Mouse (Mus musculus): ENCODE data around the gene Lrrc49. TPM values are rescaled to one million over a fixed set of nuclear protein-coding genes. Genes with fewer than 3 reads are reported as not detected.

Gene Lrrc49
- polyA plus RNA-seq, 1 experiment, result 1.1 TPM

DNA sequence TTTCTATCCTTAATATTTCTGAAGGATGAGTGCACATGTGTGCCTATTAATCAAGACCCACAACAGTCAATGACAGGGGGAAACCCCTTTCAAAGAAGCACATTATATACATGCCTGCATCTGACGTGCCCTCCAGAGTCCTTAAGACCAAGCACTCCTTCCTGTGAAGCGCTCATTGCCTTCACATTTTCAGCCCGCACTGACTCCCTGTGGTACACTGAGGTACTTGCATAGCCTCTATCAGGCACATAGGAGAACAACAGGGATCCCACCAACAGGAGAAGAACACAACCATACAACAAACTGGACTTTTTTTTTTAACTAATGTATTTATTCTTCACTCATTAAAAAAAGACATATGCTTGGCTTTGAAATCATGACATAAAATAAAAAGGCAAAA lies 101.0 kb downstream of the Lrrc49 start:
- no peaks in the 10 kb centered on the region for H3K27me3 ChIP-seq (ENCODE audit: control insufficient read depth, insufficient read depth, low read length)
- no peaks in the 10 kb centered on the region for H3K36me3 ChIP-seq (ENCODE audit: control insufficient read depth, insufficient read depth, low read length)
- DNase-seq, result no peak
- H3K4me3 ChIP-seq (ENCODE audit: control insufficient read depth, insufficient read depth, low read length), result no peak overlapping the region
- no peaks in the 10 kb centered on the region for H3K4me1 ChIP-seq (replicated peaks; ENCODE audit: control insufficient read depth, insufficient read depth, low read length)
- TF ChIP-seq POLR2A (IDR thresholded peaks at IDR 0.05; ENCODE audit: control insufficient read depth, extremely low read depth, insufficient read depth, low read length, poor library complexity), result no peak
- TF ChIP-seq CTCF (IDR thresholded peaks at IDR 0.05; ENCODE audit: borderline replicate concordance, control insufficient read depth, extremely low read depth, insufficient read depth, low read length, poor library complexity), result no peak
- 94% methylated on average over 3 of the region's 3 CpGs for WGBS
- H3K27ac ChIP-seq (ENCODE audit: control insufficient read depth, insufficient read depth, low read length), result no peak overlapping the region

DNA sequence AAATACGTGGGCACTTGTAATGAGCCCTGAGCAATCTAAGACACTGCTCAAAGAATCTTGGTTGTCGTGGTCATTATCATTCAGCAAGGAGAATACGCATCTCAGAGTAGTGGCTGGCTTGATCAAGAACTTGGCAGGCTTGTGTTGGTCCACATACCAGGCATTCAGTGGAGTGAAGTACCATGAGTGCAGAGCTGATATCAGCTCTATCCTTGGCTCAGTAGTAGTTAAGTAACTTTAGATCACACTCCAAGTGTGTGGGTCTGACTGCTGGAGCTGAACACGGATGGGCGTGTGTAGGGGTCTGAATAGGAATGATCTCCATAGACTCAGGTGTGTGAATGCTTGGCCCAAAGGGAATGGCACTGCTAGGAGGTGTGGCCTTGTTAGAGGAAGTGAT lies 102.8 kb downstream of the Lrrc49 start:
- H3K27ac ChIP-seq (ENCODE audit: control insufficient read depth, insufficient read depth, low read length), result no peak overlapping the region
- TF ChIP-seq POLR2A (IDR thresholded peaks at IDR 0.05; ENCODE audit: control insufficient read depth, extremely low read depth, insufficient read depth, low read length, poor library complexity) (no peak), CTCF (IDR thresholded peaks at IDR 0.05; ENCODE audit: borderline replicate concordance, control insufficient read depth, extremely low read depth, insufficient read depth, low read length, poor library complexity) (no peak)
- H3K4me3 ChIP-seq (ENCODE audit: control insufficient read depth, insufficient read depth, low read length), result no peak overlapping the region
- no peaks in the 10 kb centered on the region for H3K36me3 ChIP-seq (ENCODE audit: control insufficient read depth, insufficient read depth, low read length)
- no peak for DNase-seq
- H3K4me1 ChIP-seq (replicated peaks; ENCODE audit: control insufficient read depth, insufficient read depth, low read length), result no peaks in the 10 kb centered on the region
- H3K27me3 ChIP-seq (ENCODE audit: control insufficient read depth, insufficient read depth, low read length), result no peaks in the 10 kb centered on the region
- 93% methylated on average over 5 of the region's 5 CpGs for WGBS

GRCm38 (mm10) chr9:60582553-60582952 lies 105.4 kb downstream of the Lrrc49 start:
- H3K4me1 ChIP-seq (replicated peaks; ENCODE audit: control insufficient read depth, insufficient read depth, low read length), result no peaks in the 10 kb centered on the region
- no peak for DNase-seq
- no peak overlapping the region for H3K4me3 ChIP-seq (ENCODE audit: control insufficient read depth, insufficient read depth, low read length)
- H3K27ac ChIP-seq (ENCODE audit: control insufficient read depth, insufficient read depth, low read length), result no peak overlapping the region
- no peak for TF ChIP-seq POLR2A (IDR thresholded peaks at IDR 0.05; ENCODE audit: control insufficient read depth, extremely low read depth, insufficient read depth, low read length, poor library complexity)
- TF ChIP-seq CTCF (IDR thresholded peaks at IDR 0.05; ENCODE audit: borderline replicate concordance, control insufficient read depth, extremely low read depth, insufficient read depth, low read length, poor library complexity), result no peak
- H3K36me3 ChIP-seq (ENCODE audit: control insufficient read depth, insufficient read depth, low read length), result no peaks in the 10 kb centered on the region
- 91% methylated on average over 7 of the region's 7 CpGs for WGBS
- H3K27me3 ChIP-seq (ENCODE audit: control insufficient read depth, insufficient read depth, low read length), result no peaks in the 10 kb centered on the region

DNA sequence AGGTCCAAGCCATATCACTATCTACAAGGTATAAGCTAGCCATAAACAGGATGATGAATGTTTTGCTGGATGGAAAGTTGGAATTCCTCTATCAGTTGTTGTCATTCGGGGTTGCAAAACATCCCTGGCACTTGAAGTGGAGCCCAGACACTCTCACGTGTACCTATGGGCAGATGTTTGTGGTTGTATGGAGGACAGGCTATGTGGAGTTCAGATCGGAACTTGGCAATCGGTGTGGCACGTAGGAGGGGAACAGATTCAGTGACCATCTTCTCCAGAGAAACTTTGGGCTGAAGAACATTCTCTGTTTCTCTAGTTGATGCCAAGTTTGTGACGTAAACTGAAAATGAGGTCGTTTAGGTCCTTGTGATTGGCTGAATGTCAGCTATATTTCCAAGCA lies 114.9 kb downstream of the Lrrc49 start:
- Histone ChIP-seq H3K4me3 (ENCODE audit: control insufficient read depth, insufficient read depth, low read length) (no peak overlapping the region), H3K27me3 (ENCODE audit: control insufficient read depth, insufficient read depth, low read length) (no peaks in the 10 kb centered on the region), H3K36me3 (ENCODE audit: control insufficient read depth, insufficient read depth, low read length) (no peaks in the 10 kb centered on the region), H3K27ac (ENCODE audit: control insufficient read depth, insufficient read depth, low read length) (no peak overlapping the region), H3K4me1 (replicated peaks; ENCODE audit: control insufficient read depth, insufficient read depth, low read length) (no peaks in the 10 kb centered on the region)
- WGBS, result 93% methylated on average over 7 of the region's 7 CpGs
- DNase-seq, result no peak
- TF ChIP-seq POLR2A (IDR thresholded peaks at IDR 0.05; ENCODE audit: control insufficient read depth, extremely low read depth, insufficient read depth, low read length, poor library complexity) (no peak), CTCF (IDR thresholded peaks at IDR 0.05; ENCODE audit: borderline replicate concordance, control insufficient read depth, extremely low read depth, insufficient read depth, low read length, poor library complexity) (no peak)

- TF ChIP-seq POLR2A (IDR thresholded peaks at IDR 0.05; ENCODE audit: control insufficient read depth, extremely low read depth, insufficient read depth, low read length, poor library complexity), result no peak
- TF ChIP-seq CTCF (IDR thresholded peaks at IDR 0.05; ENCODE audit: borderline replicate concordance, control insufficient read depth, extremely low read depth, insufficient read depth, low read length, poor library complexity), result no peak
- Histone ChIP-seq H3K4me3 (ENCODE audit: control insufficient read depth, insufficient read depth, low read length) (no peak overlapping the region), H3K27ac (ENCODE audit: control insufficient read depth, insufficient read depth, low read length) (no peak overlapping the region), H3K27me3 (ENCODE audit: control insufficient read depth, insufficient read depth, low read length) (no peaks in the 10 kb centered on the region), H3K36me3 (ENCODE audit: control insufficient read depth, insufficient read depth, low read length) (no peaks in the 10 kb centered on the region), H3K4me1 (replicated peaks; ENCODE audit: control insufficient read depth, insufficient read depth, low read length) (no peaks in the 10 kb centered on the region)
- DNase-seq, result no peak
- 92% methylated on average over 4 of the region's 4 CpGs for WGBS
Measured at GRCm38 (mm10) chr9:60571725-60572124, 116.2 kb downstream of the Lrrc49 start.

DNA sequence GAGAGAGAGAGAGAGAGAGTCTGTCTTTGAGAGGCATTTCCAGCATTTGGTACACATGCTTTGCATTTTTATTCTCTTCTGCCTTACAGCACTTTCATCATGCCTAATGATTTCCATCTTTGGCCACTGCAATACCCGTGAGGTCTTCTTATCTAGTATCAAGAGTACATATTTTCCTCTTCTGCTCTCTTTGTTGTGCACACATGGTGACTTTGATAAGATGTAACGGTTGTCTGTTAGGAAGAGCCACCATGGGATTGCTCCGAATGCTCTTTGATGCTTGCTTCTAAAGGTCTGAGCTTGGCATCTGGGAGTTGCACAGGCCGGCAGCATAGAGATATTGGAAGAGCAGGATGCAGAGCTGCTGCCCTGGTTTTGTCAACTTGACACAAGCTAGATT lies 116.9 kb downstream of the Lrrc49 start:
- no peaks in the 10 kb centered on the region for H3K27me3 ChIP-seq (ENCODE audit: control insufficient read depth, insufficient read depth, low read length)
- no peak for TF ChIP-seq POLR2A (IDR thresholded peaks at IDR 0.05; ENCODE audit: control insufficient read depth, extremely low read depth, insufficient read depth, low read length, poor library complexity)
- TF ChIP-seq CTCF (IDR thresholded peaks at IDR 0.05; ENCODE audit: borderline replicate concordance, control insufficient read depth, extremely low read depth, insufficient read depth, low read length, poor library complexity), result no peak
- H3K4me3 ChIP-seq (ENCODE audit: control insufficient read depth, insufficient read depth, low read length), result no peak overlapping the region
- H3K36me3 ChIP-seq (ENCODE audit: control insufficient read depth, insufficient read depth, low read length), result no peaks in the 10 kb centered on the region
- 91% methylated on average over 4 of the region's 4 CpGs for WGBS
- H3K4me1 ChIP-seq (replicated peaks; ENCODE audit: control insufficient read depth, insufficient read depth, low read length), result no peaks in the 10 kb centered on the region
- H3K27ac ChIP-seq (ENCODE audit: control insufficient read depth, insufficient read depth, low read length), result no peak overlapping the region
- DNase-seq, result no peak

- 71% methylated on average over 2 of the region's 2 CpGs for WGBS
- no peak overlapping the region for H3K27ac ChIP-seq (ENCODE audit: control insufficient read depth, insufficient read depth, low read length)
- no peak for TF ChIP-seq POLR2A (IDR thresholded peaks at IDR 0.05; ENCODE audit: control insufficient read depth, extremely low read depth, insufficient read depth, low read length, poor library complexity)
- TF ChIP-seq CTCF (IDR thresholded peaks at IDR 0.05; ENCODE audit: borderline replicate concordance, control insufficient read depth, extremely low read depth, insufficient read depth, low read length, poor library complexity), result no peak
- H3K36me3 ChIP-seq (ENCODE audit: control insufficient read depth, insufficient read depth, low read length), result no peaks in the 10 kb centered on the region
- H3K27me3 ChIP-seq (ENCODE audit: control insufficient read depth, insufficient read depth, low read length), result no peaks in the 10 kb centered on the region
- DNase-seq, result no peak
- H3K4me1 ChIP-seq (replicated peaks; ENCODE audit: control insufficient read depth, insufficient read depth, low read length), result no peaks in the 10 kb centered on the region
- H3K4me3 ChIP-seq (ENCODE audit: control insufficient read depth, insufficient read depth, low read length), result no peak overlapping the region
Measured at GRCm38 (mm10) chr9:60569366-60569765, 118.6 kb downstream of the Lrrc49 start.

All from thymus, adult 2 months (tissue).